Mouse (Mus musculus): ENCODE results near the gene Hoxa3. TPM values are rescaled to one million over a fixed set of nuclear protein-coding genes. Genes with fewer than 3 reads are reported as not detected.

Hoxa3 gene
- not detected in 2 replicates for polyA plus RNA-seq (2014; fragmentation: Nextera tagmentation; extraction: Ambion mirVana)

DNA sequence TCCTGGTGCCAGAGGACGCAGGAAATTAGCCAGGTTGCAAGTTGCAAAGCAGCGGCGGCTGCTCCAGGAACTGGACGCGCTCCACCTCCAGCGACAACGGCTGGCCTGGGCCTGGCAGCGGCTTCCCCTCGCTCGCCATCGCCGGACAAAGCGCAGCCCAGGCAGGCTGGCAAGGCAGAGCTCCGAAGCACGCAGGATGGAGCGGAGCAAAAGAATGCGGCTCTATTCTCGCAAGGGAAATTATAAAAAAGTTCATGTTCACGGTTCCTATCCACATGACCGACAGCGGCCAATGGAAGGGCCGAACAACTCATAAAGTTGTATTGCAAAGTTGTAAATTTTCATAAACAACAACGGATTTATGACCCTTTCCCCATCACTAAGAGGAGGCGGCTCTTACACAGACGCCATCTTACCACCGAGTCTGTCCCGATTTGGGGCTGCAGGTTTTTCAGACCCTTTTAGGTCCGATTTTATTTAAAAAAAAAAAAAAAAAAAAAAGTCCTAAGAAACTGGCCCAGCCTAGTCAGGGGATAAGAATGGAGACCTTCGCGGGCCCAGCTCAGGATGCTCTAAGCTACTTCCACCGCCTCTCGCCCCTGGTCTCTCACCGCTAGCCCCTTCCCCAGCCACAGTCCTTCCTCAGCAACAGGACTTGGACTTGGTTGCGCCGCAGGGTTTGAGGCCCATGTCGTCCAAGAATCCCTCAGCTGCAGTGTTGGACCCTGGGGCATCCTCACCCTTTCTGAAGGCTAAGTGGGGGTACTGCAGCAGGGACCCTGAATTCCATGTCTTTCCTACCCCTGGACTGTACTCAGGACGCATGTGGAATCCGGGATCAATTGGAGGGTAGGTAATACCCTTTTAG, at the start of gene Hoxa3, which contains the start of gene Gm28308:
Gene Hoxa3 (minus strand): TSS at position 218 of the 868 bp plus-strand sequence.
Gene Gm28308 (minus strand): TSS at position 221 of the 868 bp plus-strand sequence.
- ATAC-seq (no peak), DNase-seq (ENCODE audit: low spot score) (no peak)
- H3K9ac ChIP-seq (ENCODE audit: low read length), result no peak within 1 kb of the TSS
- H3K36me3 ChIP-seq (ENCODE audit: control insufficient read depth, insufficient read depth, low read length), result no peaks in the 10 kb centered on the region
- H3K27me3 ChIP-seq (replicated peaks; ENCODE audit: control insufficient read depth, insufficient read depth, low read length), result peaks cover 98% of the 10 kb centered on the region
- peaks cover 6% of the 10 kb centered on the region; the same call in 1 of the 2 replicates for H3K4me1 ChIP-seq (ENCODE audit: control insufficient read depth, insufficient read depth, low read length)
- H3K9me3 ChIP-seq (replicated peaks; ENCODE audit: control insufficient read depth, low read length), result no peaks in the 10 kb centered on the region
- no peak within 1 kb of the TSS for H3K27ac ChIP-seq (ENCODE audit: low read depth, low read length)
- H3K4me2 ChIP-seq (ENCODE audit: low read length), result no peak within 1 kb of the TSS
- 3% methylated on average over 38 of the region's 38 CpGs for WGBS
- H3K4me3 ChIP-seq (ENCODE audit: low read depth, low read length), result no peak within 1 kb of the TSS

DNA sequence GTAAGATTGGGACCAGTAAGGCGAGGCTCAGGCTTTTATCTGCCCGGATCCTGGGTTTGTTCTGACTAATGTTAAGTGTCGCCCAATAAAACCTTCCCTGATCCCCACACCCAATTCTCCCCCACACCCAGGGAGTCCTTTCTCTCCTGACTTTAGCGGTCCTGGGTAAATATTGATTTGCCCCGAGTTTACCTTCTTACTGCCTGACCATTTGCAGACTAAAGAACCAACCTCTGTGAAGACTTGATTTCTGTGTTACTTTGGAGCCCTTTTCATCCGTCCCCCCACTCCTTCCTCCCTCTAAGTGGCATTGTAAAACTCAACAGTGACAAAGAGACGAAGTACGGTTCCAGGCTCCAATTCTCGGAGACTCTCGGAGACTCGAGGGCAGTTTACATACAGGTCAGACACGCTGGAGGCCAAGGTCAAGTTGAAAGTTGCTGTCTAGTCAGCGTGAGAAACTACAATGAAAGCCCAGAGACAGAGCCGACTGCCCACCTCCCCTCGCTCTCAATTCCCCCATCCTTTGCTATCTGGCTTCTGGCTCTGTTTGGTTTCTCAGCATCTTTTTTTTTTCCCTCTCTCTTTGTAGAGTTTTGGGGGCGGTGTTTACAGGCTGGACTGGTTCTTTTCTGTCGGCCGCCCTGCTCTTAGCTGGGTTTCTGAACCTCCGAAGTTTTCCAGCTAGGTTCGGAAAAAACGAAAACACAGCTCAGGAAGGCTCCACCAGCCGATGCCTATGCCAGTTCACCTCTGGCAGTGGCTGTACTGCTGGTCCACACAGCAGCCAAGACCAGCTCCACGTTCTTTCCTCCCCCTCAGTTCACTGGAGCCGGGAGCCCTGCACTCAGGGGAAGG, 49.6 kb upstream of the Hoxa3 start:
- no peaks in the 10 kb centered on the region for H3K36me3 ChIP-seq (ENCODE audit: control insufficient read depth, insufficient read depth, low read length)
- H3K9me3 ChIP-seq (replicated peaks; ENCODE audit: control insufficient read depth, low read length), result no peaks in the 10 kb centered on the region
- ATAC-seq (no peak), DNase-seq (ENCODE audit: low spot score) (no peak)
- WGBS, result 1% methylated on average over 24 of the region's 24 CpGs
- no peak overlapping the region for H3K4me3 ChIP-seq (ENCODE audit: low read depth, low read length)
- no peak overlapping the region for H3K9ac ChIP-seq (ENCODE audit: low read length)
- no peaks in the 10 kb centered on the region for H3K4me1 ChIP-seq (ENCODE audit: control insufficient read depth, insufficient read depth, low read length)
- H3K27ac ChIP-seq (ENCODE audit: low read depth, low read length), result no peak overlapping the region
- peaks cover 88% of the 10 kb centered on the region for H3K27me3 ChIP-seq (replicated peaks; ENCODE audit: control insufficient read depth, insufficient read depth, low read length)
- H3K4me2 ChIP-seq (ENCODE audit: low read length), result no peak overlapping the region

DNA sequence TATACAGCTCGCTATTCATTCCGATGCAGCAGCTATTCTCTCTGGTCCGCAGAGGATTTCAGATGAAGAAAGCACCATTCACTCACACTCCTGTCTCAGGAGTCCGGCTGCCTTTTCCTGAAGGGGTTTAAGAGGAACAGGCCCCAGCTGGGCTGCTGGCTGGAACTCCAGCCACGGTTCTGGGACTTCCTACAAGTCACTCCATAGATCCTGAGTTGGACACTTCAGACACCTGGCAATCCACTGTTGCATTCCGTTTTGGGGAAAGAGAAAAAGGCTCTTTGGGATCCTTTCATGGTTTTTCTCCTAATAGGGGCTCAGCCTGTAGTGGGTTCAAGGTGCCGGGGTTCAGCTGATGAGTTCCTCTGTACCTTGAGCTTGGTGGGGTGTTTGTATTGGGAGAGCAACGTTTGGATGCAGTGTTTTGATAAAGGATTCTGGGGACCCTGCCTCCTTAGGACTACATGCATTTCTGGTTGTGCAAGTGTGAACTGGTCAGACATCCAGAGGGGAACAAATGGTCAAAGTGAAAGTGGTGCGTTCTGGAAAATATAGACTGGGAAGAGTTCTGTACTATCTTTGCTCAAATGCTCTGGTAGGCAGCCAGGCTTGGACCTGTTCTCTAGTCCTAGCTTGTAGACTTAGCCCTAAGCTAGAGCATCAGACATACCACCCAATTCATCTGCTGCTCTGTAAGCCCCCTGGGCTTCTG, 48.8 kb upstream of the Hoxa3 start:
- no peaks in the 10 kb centered on the region for H3K9me3 ChIP-seq (replicated peaks; ENCODE audit: control insufficient read depth, low read length)
- no peak for ATAC-seq
- no peak overlapping the region for H3K9ac ChIP-seq (ENCODE audit: low read length)
- H3K27ac ChIP-seq (ENCODE audit: low read depth, low read length), result no peak overlapping the region
- H3K4me2 ChIP-seq (ENCODE audit: low read length), result no peak overlapping the region
- 3% methylated on average over 9 of the region's 9 CpGs for WGBS
- H3K4me3 ChIP-seq (ENCODE audit: low read depth, low read length), result no peak overlapping the region
- H3K4me1 ChIP-seq (ENCODE audit: control insufficient read depth, insufficient read depth, low read length), result no peaks in the 10 kb centered on the region
- peaks cover 91% of the 10 kb centered on the region for H3K27me3 ChIP-seq (replicated peaks; ENCODE audit: control insufficient read depth, insufficient read depth, low read length)
- H3K36me3 ChIP-seq (ENCODE audit: control insufficient read depth, insufficient read depth, low read length), result no peaks in the 10 kb centered on the region
- no peak for DNase-seq (ENCODE audit: low spot score)

DNA sequence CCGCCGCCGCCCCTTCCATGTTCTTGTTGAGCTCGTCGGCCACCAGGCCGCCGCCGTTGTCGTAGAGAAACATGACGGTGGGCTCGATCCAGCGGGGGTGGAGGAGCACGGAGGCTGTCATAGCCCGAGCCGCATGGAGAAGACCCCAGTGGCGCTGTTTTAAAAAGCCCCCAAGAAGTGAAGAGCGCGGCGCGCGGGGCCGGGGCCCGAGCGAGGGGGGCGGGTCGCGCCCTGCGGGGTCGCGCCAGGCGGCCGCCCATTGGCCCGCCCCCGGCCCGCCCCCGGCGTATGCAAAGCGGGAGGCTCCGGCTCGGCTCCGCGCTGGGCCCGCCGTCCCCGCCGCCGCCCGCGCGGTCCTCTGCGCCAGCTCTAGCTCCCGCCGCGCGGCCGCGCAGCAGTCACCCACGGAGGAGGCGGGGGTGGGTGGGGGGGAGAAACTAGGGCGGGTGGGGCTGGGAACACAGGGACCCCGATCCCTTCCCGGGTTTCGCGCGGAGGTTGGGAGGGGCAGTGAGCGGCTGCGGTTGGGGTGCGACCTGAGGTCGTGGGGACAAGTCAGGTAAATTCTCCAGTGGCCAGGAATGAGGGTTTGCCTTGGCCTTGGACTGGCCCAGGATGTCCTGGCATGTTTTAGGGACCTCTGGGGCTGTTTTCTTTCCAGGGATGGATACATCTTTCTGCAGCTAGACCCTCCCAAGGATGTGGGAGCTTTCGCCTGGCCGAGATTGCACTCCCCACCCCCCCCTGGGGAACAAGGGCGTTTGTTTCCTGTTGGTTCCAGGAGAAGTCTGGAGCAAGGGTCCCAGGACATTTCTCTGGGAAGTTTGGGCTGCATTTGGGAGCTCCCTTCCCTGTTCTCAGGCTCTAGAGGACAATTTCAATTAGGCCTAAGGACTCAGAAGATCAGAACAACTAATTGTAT, 47.8 kb upstream of the Hoxa3 start, which contains the start of gene Hoxa13:
Gene Hoxa13 (minus strand): TSS at position 227 of the 922 bp plus-strand sequence.
- peak within 1 kb of the TSS; percentile 21 for H3K4me3 ChIP-seq (ENCODE audit: low read depth, low read length)
- ATAC-seq, result 0 out of 2 replicates have a peak, but pooled peaks have one; percentile 48
- no peak for DNase-seq (ENCODE audit: low spot score)

DNA sequence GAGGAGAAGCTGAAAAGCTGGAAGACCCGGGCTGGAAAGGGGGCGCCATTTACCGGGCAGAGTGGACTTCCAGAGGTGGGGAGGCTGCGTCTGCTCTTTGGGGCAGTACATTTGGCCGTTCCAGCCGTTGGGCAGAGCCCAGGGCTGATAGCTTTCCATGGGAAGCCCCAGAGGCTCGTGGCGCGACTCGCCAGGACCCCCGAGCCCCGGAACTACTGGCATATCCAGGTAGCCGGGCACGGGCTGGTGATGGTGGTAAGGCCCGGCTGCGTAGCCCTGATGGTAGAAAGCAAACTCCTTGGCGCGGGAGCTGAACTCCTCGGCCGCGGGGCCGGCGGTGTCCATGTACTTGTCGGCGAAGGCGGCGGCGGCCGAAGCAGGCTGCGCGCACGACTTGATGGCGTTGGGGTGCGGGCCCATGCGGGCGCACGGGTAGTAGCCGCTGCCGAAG, 46.7 kb upstream of the Hoxa3 start:
- ATAC-seq (no peak), DNase-seq (ENCODE audit: low spot score) (no peak)
- Histone ChIP-seq H3K9ac (ENCODE audit: low read length) (no peak overlapping the region), H3K27me3 (replicated peaks; ENCODE audit: control insufficient read depth, insufficient read depth, low read length) (peaks cover 89% of the 10 kb centered on the region), H3K27ac (ENCODE audit: low read depth, low read length) (no peak overlapping the region), H3K36me3 (ENCODE audit: control insufficient read depth, insufficient read depth, low read length) (no peaks in the 10 kb centered on the region), H3K4me1 (ENCODE audit: control insufficient read depth, insufficient read depth, low read length) (no peaks in the 10 kb centered on the region), H3K4me3 (ENCODE audit: low read depth, low read length) (no peak overlapping the region), H3K4me2 (ENCODE audit: low read length) (peak overlapping the region; percentile 40; the same call in 1 of the 2 replicates), H3K9me3 (replicated peaks; ENCODE audit: control insufficient read depth, low read length) (no peaks in the 10 kb centered on the region)
- under 1% methylated on average over 39 of the region's 39 CpGs for WGBS

More for the DNA sequence above, 47.8 kb upstream of the Hoxa3 start, which contains the start of gene Hoxa13:
- peaks cover 89% of the 10 kb centered on the region for H3K27me3 ChIP-seq (replicated peaks; ENCODE audit: control insufficient read depth, insufficient read depth, low read length)
- no peak within 1 kb of the TSS for H3K9ac ChIP-seq (ENCODE audit: low read length)
- no peak within 1 kb of the TSS for H3K27ac ChIP-seq (ENCODE audit: low read depth, low read length)
- H3K4me2 ChIP-seq (ENCODE audit: low read length), result peak within 1 kb of the TSS; percentile 40
- H3K4me1 ChIP-seq (ENCODE audit: control insufficient read depth, insufficient read depth, low read length), result no peaks in the 10 kb centered on the region
- H3K9me3 ChIP-seq (replicated peaks; ENCODE audit: control insufficient read depth, low read length), result no peaks in the 10 kb centered on the region
- under 1% methylated on average over 34 of the region's 72 CpGs for WGBS
- no peaks in the 10 kb centered on the region for H3K36me3 ChIP-seq (ENCODE audit: control insufficient read depth, insufficient read depth, low read length)

DNA sequence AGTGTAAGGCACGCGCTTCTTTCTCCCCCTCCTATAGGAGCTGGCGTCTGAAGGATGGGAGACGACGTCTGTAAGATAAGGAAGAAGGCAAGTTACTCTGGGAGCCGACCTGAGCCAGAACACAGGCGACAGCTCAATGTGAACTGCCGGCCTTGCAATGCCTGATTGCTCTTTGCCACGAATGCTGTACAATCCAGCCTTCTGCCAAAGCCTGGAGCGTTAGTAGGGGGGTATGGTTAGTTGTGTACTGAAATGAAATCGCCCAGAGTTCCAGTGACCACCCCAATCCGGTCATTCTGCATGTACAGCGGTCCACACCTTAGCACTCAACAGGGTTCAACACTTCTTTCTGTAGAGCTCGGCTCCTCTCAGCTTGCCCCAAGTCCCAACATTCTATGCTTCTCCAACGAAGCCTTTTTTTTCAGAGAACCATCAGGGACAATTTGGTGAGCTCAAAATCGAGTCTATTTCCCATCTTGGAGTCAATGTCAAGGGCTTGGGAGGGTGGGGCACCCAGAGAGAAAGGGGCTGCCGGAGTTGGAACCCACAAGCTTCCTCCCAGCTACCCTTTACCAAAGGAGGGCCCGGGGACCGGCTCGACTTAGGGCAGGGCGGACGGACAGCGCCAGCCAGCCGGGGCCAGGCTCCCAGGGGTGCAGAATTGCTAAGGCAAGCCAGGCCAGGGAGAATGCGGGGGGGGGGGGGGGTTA, 46.1 kb upstream of the Hoxa3 start:
- Histone ChIP-seq H3K36me3 (ENCODE audit: control insufficient read depth, insufficient read depth, low read length) (no peaks in the 10 kb centered on the region), H3K9me3 (replicated peaks; ENCODE audit: control insufficient read depth, low read length) (no peaks in the 10 kb centered on the region), H3K4me1 (ENCODE audit: control insufficient read depth, insufficient read depth, low read length) (no peaks in the 10 kb centered on the region), H3K27me3 (replicated peaks; ENCODE audit: control insufficient read depth, insufficient read depth, low read length) (peaks cover 86% of the 10 kb centered on the region), H3K27ac (ENCODE audit: low read depth, low read length) (no peak overlapping the region), H3K9ac (ENCODE audit: low read length) (no peak overlapping the region), H3K4me3 (ENCODE audit: low read depth, low read length) (no peak overlapping the region), H3K4me2 (ENCODE audit: low read length) (no peak overlapping the region)
- under 1% methylated on average over 25 of the region's 25 CpGs for WGBS
- ATAC-seq (no peak), DNase-seq (ENCODE audit: low spot score) (no peak)

DNA sequence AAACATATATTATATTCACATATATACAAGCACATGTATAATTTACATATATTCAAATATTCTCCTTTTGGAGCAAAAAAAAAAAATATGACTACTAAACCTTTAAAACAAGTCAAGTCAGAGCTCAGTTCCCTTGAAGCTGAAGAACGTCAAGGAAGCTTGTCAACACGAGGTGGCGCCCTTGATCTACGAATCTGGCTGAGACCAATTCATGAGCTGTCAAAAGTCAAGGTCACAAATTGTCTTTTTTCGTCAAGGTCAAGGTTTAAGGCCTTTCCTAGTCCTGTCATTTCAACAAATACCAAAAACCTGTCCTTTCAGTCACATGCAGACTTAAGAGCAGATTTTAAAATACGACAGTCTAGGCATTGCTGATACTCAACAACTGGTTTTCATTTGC, 43.8 kb upstream of the Hoxa3 start:
- H3K4me3 ChIP-seq (ENCODE audit: low read depth, low read length), result no peak overlapping the region
- H3K27ac ChIP-seq (ENCODE audit: low read depth, low read length), result no peak overlapping the region
- no peaks in the 10 kb centered on the region for H3K36me3 ChIP-seq (ENCODE audit: control insufficient read depth, insufficient read depth, low read length)
- H3K4me2 ChIP-seq (ENCODE audit: low read length), result no peak overlapping the region
- peaks cover 86% of the 10 kb centered on the region for H3K27me3 ChIP-seq (replicated peaks; ENCODE audit: control insufficient read depth, insufficient read depth, low read length)
- ATAC-seq (no peak), DNase-seq (ENCODE audit: low spot score) (peak; percentile 88)
- no peak overlapping the region for H3K9ac ChIP-seq (ENCODE audit: low read length)
- H3K9me3 ChIP-seq (replicated peaks; ENCODE audit: control insufficient read depth, low read length), result no peaks in the 10 kb centered on the region
- 2% methylated on average over 6 of the region's 6 CpGs for WGBS
- H3K4me1 ChIP-seq (ENCODE audit: control insufficient read depth, insufficient read depth, low read length), result no peaks in the 10 kb centered on the region

Data from forebrain, embryonic 14.5 days (tissue).